Mouse (Mus musculus) ES-E14 (cell line): ENCODE measurements at regions not wholly inside any gene's neighbourhood (a gene's known extent, or its start where the extent isn't known, plus 50 kb on each side); places are given as distances from the start of the nearest gene placed in this dataset.

Experiments used
- HCFC1 ChIP-seq: IDR thresholded peaks from 2 replicates; pipeline ENCODE4 v1.6.1; 2012; ENCODE audit warnings: low read length, inconsistent platforms, borderline replicate concordance; ENCODE audit not compliant: insufficient read depth
- MAFK ChIP-seq: IDR thresholded peaks from 2 replicates; pipeline ENCODE4 v1.6.1; 2014; ENCODE audit warnings: mild to moderate bottlenecking, low read depth, low read length, inconsistent platforms; ENCODE audit not compliant: insufficient read depth
- ZC3H11A ChIP-seq: IDR thresholded peaks from 2 replicates; pipeline ENCODE4 v1.6.1; 2012; ENCODE audit warnings: low read depth, mild to moderate bottlenecking, inconsistent platforms, low read length, borderline replicate concordance
- ZNF384 ChIP-seq: IDR thresholded peaks from 2 replicates; pipeline ENCODE4 v1.6.1; 2012; ENCODE audit warnings: low read depth, low read length, inconsistent platforms

DNA sequence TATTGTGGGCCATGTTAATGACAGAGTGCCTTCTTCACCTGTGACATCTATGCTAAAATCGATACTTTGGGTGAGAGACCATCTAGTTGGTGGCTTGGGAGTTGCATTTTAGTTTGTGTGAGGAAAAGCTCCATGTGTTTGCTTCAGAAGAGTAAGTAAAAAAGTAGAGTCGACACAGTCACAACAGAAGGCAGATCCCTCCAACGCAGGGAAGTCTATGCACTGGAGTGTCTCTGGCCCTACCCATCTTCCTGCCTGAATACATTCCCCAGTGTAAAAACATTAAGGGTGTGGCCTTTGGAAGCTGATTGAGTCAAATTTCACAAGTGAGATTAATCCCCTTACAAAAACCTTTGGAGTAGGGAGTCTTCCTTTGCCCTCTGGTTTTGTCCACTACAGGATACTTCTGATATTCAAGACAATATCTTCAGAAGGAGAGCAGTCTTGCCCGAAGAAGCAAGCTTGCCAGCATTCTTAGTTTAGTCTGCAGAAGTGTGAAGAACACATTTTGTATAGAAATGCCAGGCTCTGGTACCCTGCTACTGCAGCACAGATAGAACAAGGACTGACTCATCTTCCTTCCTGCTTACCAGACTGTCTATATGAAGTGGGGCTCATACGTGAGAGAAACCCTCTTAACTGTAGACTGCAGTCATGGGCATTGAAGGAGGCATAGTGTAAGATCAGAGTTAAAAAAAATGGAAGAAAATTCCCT lies 79.2 kb downstream of the Cetn3 start:
- TF ChIP-seq MAFK (no peak), ZC3H11A (no peak), HCFC1 (no peak), ZNF384 (no peak)
